Mouse (Mus musculus): ENCODE data around the gene Dennd6b. TPM values are rescaled to one million over a fixed set of nuclear protein-coding genes. Genes with fewer than 3 reads are reported as not detected.

Dennd6b gene
- polyA plus RNA-seq (2012; rRNA removed) = 12.2 and 13.6 TPM in 2 replicates

GRCm38 (mm10) chr15:89196313-89196706 is at the start of gene Dennd6b:
Dennd6b (minus strand) TSS chr15:89196496.
- DNase-seq (ENCODE audit: low read depth) = no peak

GRCm38 (mm10) chr15:89241025-89241424 is 44.7 kb upstream of the Dennd6b start:
- DNase-seq (ENCODE audit: low read depth) = no peak

GRCm38 (mm10) chr15:89239751-89240392 is 43.6 kb upstream of the Dennd6b start:
- no peak for DNase-seq (ENCODE audit: low read depth)

- DNase-seq (ENCODE audit: low read depth) = no peak
These were observed 37.8 kb upstream of the Dennd6b start for GRCm38 (mm10) chr15:89234052-89234451.

- DNase-seq (ENCODE audit: low read depth) = no peak
These were observed 37.3 kb upstream of the Dennd6b start for GRCm38 (mm10) chr15:89233586-89233985.

- no peak for DNase-seq (ENCODE audit: low read depth)
These were observed 19.4 kb upstream of the Dennd6b start for GRCm38 (mm10) chr15:89215611-89216233.

GRCm38 (mm10) chr15:89214953-89215352 is 18.7 kb upstream of the Dennd6b start:
- no peak for DNase-seq (ENCODE audit: low read depth)

GRCm38 (mm10) chr15:89213517-89213916 is 17.2 kb upstream of the Dennd6b start:
- no peak for DNase-seq (ENCODE audit: low read depth)

- DNase-seq (ENCODE audit: low read depth) = no peak
These were observed 16.2 kb upstream of the Dennd6b start for GRCm38 (mm10) chr15:89212495-89212894.

GRCm38 (mm10) chr15:89211716-89212461 is 15.6 kb upstream of the Dennd6b start:
- DNase-seq (ENCODE audit: low read depth) = no peak

- no peak for DNase-seq (ENCODE audit: low read depth)
These were observed 14.8 kb upstream of the Dennd6b start, which contains the start of gene Ppp6r2 for GRCm38 (mm10) chr15:89210915-89211715. Ppp6r2 (plus strand) TSS chr15:89211553.

- peak; percentile 93 for DNase-seq (ENCODE audit: low read depth)
These were observed 13.8 kb upstream of the Dennd6b start for GRCm38 (mm10) chr15:89209886-89210761.

- DNase-seq (ENCODE audit: low read depth) = no peak
These were observed 11.2 kb upstream of the Dennd6b start for GRCm38 (mm10) chr15:89207457-89207856.

- no peak for DNase-seq (ENCODE audit: low read depth)
These were observed 760 bp upstream of the Dennd6b start for GRCm38 (mm10) chr15:89197056-89197455.

- DNase-seq (ENCODE audit: low read depth) = no peak
These were observed 495 bp downstream of the Dennd6b start for GRCm38 (mm10) chr15:89195690-89196312.

- DNase-seq (ENCODE audit: low read depth) = no peak
These were observed 1.0 kb downstream of the Dennd6b start for GRCm38 (mm10) chr15:89195261-89195681.

GRCm38 (mm10) chr15:89184937-89185227 is 11.4 kb downstream of the Dennd6b start:
- no peak for DNase-seq (ENCODE audit: low read depth)

GRCm38 (mm10) chr15:89184141-89184936 is 12.0 kb downstream of the Dennd6b start:
- no peak for DNase-seq (ENCODE audit: low read depth)

GRCm38 (mm10) chr15:89182842-89183241 is 13.5 kb downstream of the Dennd6b start:
- no peak for DNase-seq (ENCODE audit: low read depth)

- no peak for DNase-seq (ENCODE audit: low read depth)
These were observed 14.0 kb downstream of the Dennd6b start for GRCm38 (mm10) chr15:89182328-89182741.

Data from gonadal fat pad, adult 2 months (tissue).